Mouse (Mus musculus): ENCODE data around the gene Kif1c. TPM values are rescaled to one million over a fixed set of nuclear protein-coding genes. Genes with fewer than 3 reads are reported as not detected.

The Kif1c gene
- polyA plus RNA-seq (2015; fragmentation: Illumina TruSeq; extraction: RNeasy Lipid Tissue Mini Kit (QIAGEN cat#74804); ENCODE audit: low read depth, low replicate concordance): 51.5 TPM

DNA sequence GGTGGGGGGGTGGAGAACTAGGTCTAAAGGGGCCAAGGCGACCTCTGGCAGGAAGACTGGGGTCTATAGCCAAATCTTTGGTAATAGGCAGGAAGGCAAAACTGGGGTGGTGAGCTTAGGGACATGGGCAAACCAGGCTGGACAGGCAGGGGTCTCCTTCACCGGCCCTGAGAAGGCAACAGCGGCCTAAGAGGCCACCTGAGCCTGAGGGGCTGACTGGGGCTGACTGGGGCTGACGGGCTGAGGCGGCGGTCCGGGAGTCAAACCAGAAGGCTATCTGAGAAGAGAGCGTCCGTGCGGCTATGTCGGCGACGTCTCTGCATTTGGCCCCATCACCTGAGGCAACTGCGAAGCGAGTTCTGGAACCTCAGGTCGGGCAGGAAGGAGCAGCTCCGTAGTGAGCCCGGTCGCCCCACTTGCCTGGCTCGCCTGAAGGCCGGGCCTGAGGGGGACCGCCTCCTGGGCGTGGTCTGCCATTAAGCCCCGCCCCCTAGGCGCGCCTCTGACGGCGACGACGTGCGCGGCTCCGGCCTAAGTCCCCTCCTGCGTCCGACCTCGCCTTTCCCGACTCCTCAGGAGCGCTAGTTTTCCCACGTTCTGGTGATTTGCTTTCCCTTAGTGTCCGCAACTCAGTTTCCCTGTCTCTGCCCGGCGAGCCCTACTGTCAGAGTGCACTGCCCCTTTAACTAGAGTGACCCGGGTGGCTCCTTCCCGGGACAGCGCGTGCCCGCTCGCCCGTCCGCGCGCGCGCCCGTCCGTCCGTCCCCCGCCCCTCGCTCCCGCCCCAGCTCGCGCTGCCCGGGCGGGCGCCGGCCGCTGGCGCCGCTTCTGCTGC is at the start of gene Kif1c, which contains the start of gene Inca1:
TSS of gene Kif1c (plus strand) at position 827 of the 835 bp plus-strand sequence.
TSS of gene Inca1 (minus strand) at position 434 of the 835 bp plus-strand sequence.

DNA sequence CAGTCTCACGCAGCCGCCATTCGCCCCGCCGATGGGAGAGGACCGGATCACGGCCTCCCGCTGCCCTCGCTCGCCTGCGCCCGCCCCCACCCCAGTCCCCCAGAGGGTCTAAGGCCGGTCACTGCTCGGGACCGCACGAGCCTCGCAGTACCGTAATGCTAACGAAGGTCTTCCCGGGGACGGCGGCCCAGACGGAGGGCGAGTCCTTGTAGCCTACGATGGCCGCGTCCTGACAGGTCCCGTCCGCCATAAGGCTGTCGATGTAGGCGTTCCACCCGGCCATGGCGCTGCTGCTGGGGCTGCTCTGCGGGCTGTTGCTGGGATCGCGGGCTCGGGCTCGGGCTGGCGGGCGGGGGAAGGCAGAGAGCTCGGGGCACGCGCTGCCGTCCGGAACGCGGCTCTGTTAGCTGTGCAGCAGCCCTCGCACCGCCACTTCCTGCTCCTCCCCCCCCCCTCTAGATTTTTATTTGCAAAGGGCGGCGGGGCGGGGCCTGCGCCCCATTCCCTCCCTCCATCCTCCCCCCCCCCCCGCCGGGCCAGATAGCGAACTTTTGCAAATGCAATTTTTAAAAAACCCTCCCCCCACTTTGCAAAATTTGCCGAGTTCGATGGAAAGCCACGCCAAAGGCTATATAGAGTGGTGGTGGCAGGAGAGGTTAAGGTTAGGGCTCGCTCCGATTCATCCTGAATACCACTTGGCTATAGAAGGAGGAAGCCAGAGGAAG is 46.0 kb upstream of the Kif1c start, which contains the start of gene Pfn1:
TSS of gene Pfn1 (minus strand) at position 447 of the 725 bp plus-strand sequence.

GRCm38 (mm10) chr11:70656964-70657363 is 43.4 kb upstream of the Kif1c start, which contains the start of gene Eno3:
Gene Eno3, plus strand, starts transcription at chr11:70657202.

DNA sequence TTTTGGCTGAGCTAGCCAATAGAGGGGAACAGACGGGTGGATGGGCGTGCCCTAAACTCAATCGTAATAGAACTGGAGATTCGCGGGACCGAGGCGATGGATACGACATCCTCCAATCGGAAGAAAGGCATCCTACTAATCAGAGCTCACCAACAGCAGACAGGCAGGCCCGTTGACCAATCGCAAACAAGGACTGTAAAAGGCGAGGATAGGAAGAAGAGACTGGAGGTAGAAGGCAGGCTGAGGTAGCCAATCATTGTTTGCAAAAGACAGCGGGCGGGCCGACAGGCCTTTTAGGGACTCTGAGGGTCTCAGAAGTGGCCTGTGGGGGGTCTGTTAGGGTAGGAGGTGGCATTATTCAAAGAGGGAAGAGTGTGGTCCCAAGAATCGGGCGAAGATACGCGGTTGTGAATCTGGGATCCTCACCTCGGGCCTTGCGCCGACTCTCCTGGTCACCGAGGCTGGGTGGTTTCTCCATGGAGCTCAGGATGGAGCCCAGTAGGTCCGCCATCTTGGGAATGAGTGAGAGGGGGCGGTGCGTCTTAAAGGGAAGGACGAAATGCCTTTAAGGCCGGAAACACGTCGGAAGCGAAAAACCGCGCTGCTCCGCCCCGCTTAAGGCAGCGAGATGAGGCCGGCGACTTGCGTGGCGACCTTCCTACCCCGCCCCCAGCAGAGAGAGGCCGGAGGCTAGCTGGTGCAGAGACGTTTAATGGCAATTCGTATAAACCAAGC is 31.4 kb upstream of the Kif1c start, which contains the start of gene Spag7:
TSS of gene Spag7 (minus strand) at position 646 of the 735 bp plus-strand sequence.

DNA sequence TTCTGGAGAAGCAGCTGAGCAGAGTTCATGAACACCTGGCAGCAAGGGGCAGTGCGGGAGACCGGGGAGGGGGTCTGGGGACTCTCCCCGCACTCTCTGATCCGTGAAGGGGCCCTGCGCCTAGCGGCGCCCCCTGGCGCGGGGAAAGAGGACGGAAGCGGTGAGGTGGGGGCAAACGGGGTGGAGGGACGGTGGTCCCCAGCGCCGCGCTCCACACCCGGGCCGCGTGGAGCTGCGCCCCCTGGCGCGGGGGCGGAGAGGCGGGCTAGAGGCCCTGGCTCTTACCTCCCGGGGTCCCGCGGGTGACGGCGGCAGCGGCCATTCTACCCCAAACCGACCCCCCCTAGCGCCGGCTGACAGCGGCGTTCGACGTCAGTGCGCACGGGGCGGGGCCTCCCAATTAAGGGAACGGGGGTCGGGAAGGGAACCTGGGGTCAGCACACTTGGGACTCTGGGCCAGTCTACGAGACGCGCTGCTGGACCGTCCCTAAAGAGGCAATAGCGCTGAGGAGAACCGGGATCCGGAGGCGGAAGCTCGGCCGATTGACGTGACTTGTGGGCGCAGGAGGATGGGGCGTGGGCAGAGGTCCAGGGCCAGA is 12.6 kb upstream of the Kif1c start, which contains the start of gene Camta2:
TSS of gene Camta2 (minus strand) at position 505 of the 599 bp plus-strand sequence.

GRCm38 (mm10) chr11:70763936-70764808 is 63.8 kb downstream of the Kif1c start, which contains the start of gene Zfp3:
Gene Zfp3, plus strand, starts transcription at chr11:70764209.

Other genes starting within 250 kb of the Kif1c start
- 24.0 TPM for gene Med11, start 248.6 kb upstream of the Kif1c start, polyA plus RNA-seq (2015; fragmentation: Illumina TruSeq; extraction: RNeasy Lipid Tissue Mini Kit (QIAGEN cat#74804); ENCODE audit: low read depth, low replicate concordance)
- 0.36 TPM for gene Zmynd15, start 241.1 kb upstream of the Kif1c start, polyA plus RNA-seq (2015; fragmentation: Illumina TruSeq; extraction: RNeasy Lipid Tissue Mini Kit (QIAGEN cat#74804); ENCODE audit: low read depth, low replicate concordance)
- 2.5 TPM for gene Cxcl16, start 240.6 kb upstream of the Kif1c start, polyA plus RNA-seq (2015; fragmentation: Illumina TruSeq; extraction: RNeasy Lipid Tissue Mini Kit (QIAGEN cat#74804); ENCODE audit: low read depth, low replicate concordance)
- gene Tm4sf5, start 195.3 kb upstream of the Kif1c start, polyA plus RNA-seq (2015; fragmentation: Illumina TruSeq; extraction: RNeasy Lipid Tissue Mini Kit (QIAGEN cat#74804); ENCODE audit: low read depth, low replicate concordance): 1.5 TPM
- not detected for gene Vmo1, start 185.9 kb upstream of the Kif1c start, polyA plus RNA-seq (2015; fragmentation: Illumina TruSeq; extraction: RNeasy Lipid Tissue Mini Kit (QIAGEN cat#74804); ENCODE audit: low read depth, low replicate concordance)
- not detected for gene Gltpd2, start 181.4 kb upstream of the Kif1c start, polyA plus RNA-seq (2015; fragmentation: Illumina TruSeq; extraction: RNeasy Lipid Tissue Mini Kit (QIAGEN cat#74804); ENCODE audit: low read depth, low replicate concordance)
- 328 TPM for gene Psmb6, start 175.2 kb upstream of the Kif1c start, polyA plus RNA-seq (2015; fragmentation: Illumina TruSeq; extraction: RNeasy Lipid Tissue Mini Kit (QIAGEN cat#74804); ENCODE audit: low read depth, low replicate concordance)
- not detected for gene Gm40193, start 167.6 kb upstream of the Kif1c start, polyA plus RNA-seq (2015; fragmentation: Illumina TruSeq; extraction: RNeasy Lipid Tissue Mini Kit (QIAGEN cat#74804); ENCODE audit: low read depth, low replicate concordance)
- gene Pld2, start 160.5 kb upstream of the Kif1c start, polyA plus RNA-seq (2015; fragmentation: Illumina TruSeq; extraction: RNeasy Lipid Tissue Mini Kit (QIAGEN cat#74804); ENCODE audit: low read depth, low replicate concordance): 15.0 TPM
- 199 TPM for gene Mink1, start 137.7 kb upstream of the Kif1c start, polyA plus RNA-seq (2015; fragmentation: Illumina TruSeq; extraction: RNeasy Lipid Tissue Mini Kit (QIAGEN cat#74804); ENCODE audit: low read depth, low replicate concordance)
- not detected for gene 4930544D05Rik, start 84.7 kb upstream of the Kif1c start, polyA plus RNA-seq (2015; fragmentation: Illumina TruSeq; extraction: RNeasy Lipid Tissue Mini Kit (QIAGEN cat#74804); ENCODE audit: low read depth, low replicate concordance)
- gene Chrne, start 81.3 kb upstream of the Kif1c start, polyA plus RNA-seq (2015; fragmentation: Illumina TruSeq; extraction: RNeasy Lipid Tissue Mini Kit (QIAGEN cat#74804); ENCODE audit: low read depth, low replicate concordance): not detected
- gene Gp1ba, start 61.4 kb upstream of the Kif1c start, polyA plus RNA-seq (2015; fragmentation: Illumina TruSeq; extraction: RNeasy Lipid Tissue Mini Kit (QIAGEN cat#74804); ENCODE audit: low read depth, low replicate concordance): not detected
- 88.6 TPM for gene Rnf167, start 53.3 kb upstream of the Kif1c start, polyA plus RNA-seq (2015; fragmentation: Illumina TruSeq; extraction: RNeasy Lipid Tissue Mini Kit (QIAGEN cat#74804); ENCODE audit: low read depth, low replicate concordance)
- gene Slc25a11, start 53.1 kb upstream of the Kif1c start, polyA plus RNA-seq (2015; fragmentation: Illumina TruSeq; extraction: RNeasy Lipid Tissue Mini Kit (QIAGEN cat#74804); ENCODE audit: low read depth, low replicate concordance): 157 TPM
- 242 TPM for gene Pfn1, start 45.9 kb upstream of the Kif1c start, polyA plus RNA-seq (2015; fragmentation: Illumina TruSeq; extraction: RNeasy Lipid Tissue Mini Kit (QIAGEN cat#74804); ENCODE audit: low read depth, low replicate concordance)
- 11.5 TPM for gene Eno3, start 43.3 kb upstream of the Kif1c start, polyA plus RNA-seq (2015; fragmentation: Illumina TruSeq; extraction: RNeasy Lipid Tissue Mini Kit (QIAGEN cat#74804); ENCODE audit: low read depth, low replicate concordance)
- 82.8 TPM for gene Spag7, start 31.1 kb upstream of the Kif1c start, polyA plus RNA-seq (2015; fragmentation: Illumina TruSeq; extraction: RNeasy Lipid Tissue Mini Kit (QIAGEN cat#74804); ENCODE audit: low read depth, low replicate concordance)
- gene Camta2, start 12.4 kb upstream of the Kif1c start, polyA plus RNA-seq (2015; fragmentation: Illumina TruSeq; extraction: RNeasy Lipid Tissue Mini Kit (QIAGEN cat#74804); ENCODE audit: low read depth, low replicate concordance): 127 TPM
- gene Inca1, start 393 bp upstream of the Kif1c start, polyA plus RNA-seq (2015; fragmentation: Illumina TruSeq; extraction: RNeasy Lipid Tissue Mini Kit (QIAGEN cat#74804); ENCODE audit: low read depth, low replicate concordance): 2.6 TPM
- 16.0 TPM for gene Zfp3, start 63.7 kb downstream of the Kif1c start, polyA plus RNA-seq (2015; fragmentation: Illumina TruSeq; extraction: RNeasy Lipid Tissue Mini Kit (QIAGEN cat#74804); ENCODE audit: low read depth, low replicate concordance)
- gene Scimp, start 112.0 kb downstream of the Kif1c start, polyA plus RNA-seq (2015; fragmentation: Illumina TruSeq; extraction: RNeasy Lipid Tissue Mini Kit (QIAGEN cat#74804); ENCODE audit: low read depth, low replicate concordance): not detected
- gene Rabep1, start 144.2 kb downstream of the Kif1c start, polyA plus RNA-seq (2015; fragmentation: Illumina TruSeq; extraction: RNeasy Lipid Tissue Mini Kit (QIAGEN cat#74804); ENCODE audit: low read depth, low replicate concordance): 62.1 TPM

All from brain, adult 10 weeks (tissue).